7 mouse cellular contexts compared by ENCODE assay signal in the genomic region with DNA sequence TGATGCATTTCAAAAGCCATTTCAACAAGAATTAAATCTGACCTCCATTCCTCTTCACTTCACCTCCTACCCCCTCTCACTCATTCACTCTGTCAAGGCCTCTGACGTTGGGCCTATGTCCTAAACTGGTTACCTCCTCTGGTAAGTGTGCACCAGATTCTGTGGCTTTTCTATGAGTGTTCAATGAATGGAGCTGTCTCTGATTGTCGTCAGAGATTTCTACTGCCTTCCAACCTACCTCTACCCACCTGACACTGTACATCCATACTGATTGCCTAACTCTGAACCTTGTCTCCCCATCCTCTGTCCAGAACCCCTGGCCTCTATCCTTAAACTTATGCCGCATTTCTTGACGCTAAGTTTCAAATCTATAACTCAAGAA. TPM values are rescaled to one million over a fixed set of nuclear protein-coding genes. Genes with fewer than 3 reads are reported as not detected.
DNase-seq lines count a peak whose midpoint lies in the region; ATAC-seq and TF ChIP-seq lines count a peak whose summit lies in the region.

No protein-coding gene starts in this region.

- H3K4me2 ChIP-seq in forebrain, embryonic 13.5 days: peak overlapping the region; percentile 56
- peak overlapping the region; percentile 66 for H3K4me2 ChIP-seq in liver, embryonic 13.5 days

- H3K36me3 ChIP-seq in thymus, adult 2 months (ENCODE audit: control insufficient read depth, insufficient read depth, low read length): peaks cover 5% of the 10 kb centered on the region
- peaks cover 29% of the 10 kb centered on the region for H3K36me3 ChIP-seq in forebrain, embryonic 13.5 days (ENCODE audit: poor library complexity, severe bottlenecking)
- peaks cover 20% of the 10 kb centered on the region for H3K36me3 ChIP-seq in liver, embryonic 13.5 days

- H3K4me1 ChIP-seq in thymus, adult 2 months (replicated peaks; ENCODE audit: control insufficient read depth, insufficient read depth, low read length): no peaks in the 10 kb centered on the region
- peaks cover 18% of the 10 kb centered on the region for H3K4me1 ChIP-seq in forebrain, embryonic 13.5 days
- H3K4me1 ChIP-seq in liver, embryonic 13.5 days (replicated peaks): peaks cover 47% of the 10 kb centered on the region

- no peak for DNase-seq in thymus, adult 2 months
- DNase-seq in thymus, postnatal 36 days: no peak
- DNase-seq in liver, embryonic 13.5 days: no peak
- no peak for DNase-seq in frontal cortex, postnatal 25 days (ENCODE audit: low spot score in 2 of 2)
- no peak for DNase-seq in yolk sac, embryonic 10.5 days (ENCODE audit: low spot score)
- DNase-seq in gastrocnemius, postnatal 10 days: no peak

- H3K27me3 ChIP-seq in thymus, adult 2 months (ENCODE audit: control insufficient read depth, insufficient read depth, low read length): no peaks in the 10 kb centered on the region
- H3K27me3 ChIP-seq in forebrain, embryonic 13.5 days: no peaks in the 10 kb centered on the region
- H3K27me3 ChIP-seq in liver, embryonic 13.5 days: no peaks in the 10 kb centered on the region

- no peaks in the 10 kb centered on the region for H3K9me3 ChIP-seq in forebrain, embryonic 13.5 days (replicated peaks)
- no peaks in the 10 kb centered on the region for H3K9me3 ChIP-seq in liver, embryonic 13.5 days (replicated peaks)

- no peak; the same call in 1 of the 2 replicates for ATAC-seq in forebrain, embryonic 13.5 days
- ATAC-seq in liver, embryonic 13.5 days (ENCODE audit: low read depth): no peak

- WGBS in thymus, adult 2 months: 22% methylated on average over 4 of the region's 4 CpGs
- WGBS in forebrain, embryonic 13.5 days: 21% methylated on average over 4 of the region's 4 CpGs
- WGBS in liver, embryonic 13.5 days (ENCODE audit: insufficient replicate concordance): 19% methylated on average over 4 of the region's 4 CpGs

- TF ChIP-seq POLR2A in thymus, adult 2 months (IDR thresholded peaks at IDR 0.05; ENCODE audit: control insufficient read depth, extremely low read depth, insufficient read depth, low read length, poor library complexity): no peak

- peak overlapping the region; percentile 91 for H3K4me3 ChIP-seq in thymus, adult 2 months (ENCODE audit: control insufficient read depth, insufficient read depth, low read length)
- H3K4me3 ChIP-seq in forebrain, embryonic 13.5 days: peak overlapping the region; percentile 61
- H3K4me3 ChIP-seq in liver, embryonic 13.5 days (replicated peaks): peak overlapping the region; percentile 83

- peak overlapping the region; percentile 69; the same call in 1 of the 2 replicates for H3K27ac ChIP-seq in thymus, adult 2 months (ENCODE audit: control insufficient read depth, insufficient read depth, low read length)
- peak overlapping the region; percentile 85 for H3K27ac ChIP-seq in forebrain, embryonic 13.5 days
- H3K27ac ChIP-seq in liver, embryonic 13.5 days: peak overlapping the region; percentile 88

- no peak for TF ChIP-seq CTCF in thymus, adult 2 months (IDR thresholded peaks at IDR 0.05; ENCODE audit: borderline replicate concordance, control insufficient read depth, extremely low read depth, insufficient read depth, low read length, poor library complexity)

- H3K9ac ChIP-seq in forebrain, embryonic 13.5 days: peak overlapping the region; percentile 54
- peak overlapping the region; percentile 77 for H3K9ac ChIP-seq in liver, embryonic 13.5 days

RNA-seq across cellular contexts. Expression of a gene that starts 0.8 kb away (rescaled TPM):
- 127 and 136 TPM in 2 replicates for polyA plus RNA-seq in thymus, adult 2 months (2012; rRNA removed)
- polyA plus RNA-seq in forebrain, embryonic 13.5 days (2015; fragmentation: Nextera tagmentation; extraction: Ambion mirVana): 77.4 and 80.0 TPM in 2 replicates
- 28.5 and 28.6 TPM in 2 replicates for polyA plus RNA-seq in liver, embryonic 13.5 days (2015; fragmentation: Nextera tagmentation; extraction: Ambion mirVana)
- 10 to 100 TPM; 22.7 to 25.2 TPM for total RNA-seq in gastrocnemius, postnatal 10 days (2021)

RNA-seq across cellular contexts. Expression of a gene that starts 3.0 kb away (rescaled TPM):
- 0.19 TPM in 1 of 2 replicates, not detected in the other for polyA plus RNA-seq in thymus, adult 2 months (2012; rRNA removed)
- not detected in 2 replicates for polyA plus RNA-seq in forebrain, embryonic 13.5 days (2015; fragmentation: Nextera tagmentation; extraction: Ambion mirVana)
- 0.46 TPM in 1 of 2 replicates, not detected in the other for polyA plus RNA-seq in liver, embryonic 13.5 days (2015; fragmentation: Nextera tagmentation; extraction: Ambion mirVana)
- total RNA-seq in gastrocnemius, postnatal 10 days (2021): not detected

RNA-seq across cellular contexts. Expression of a gene that starts 3.0 kb away (rescaled TPM):
- 4.0 and 5.2 TPM in 2 replicates for polyA plus RNA-seq in thymus, adult 2 months (2012; rRNA removed)
- 4.3 and 6.2 TPM in 2 replicates for polyA plus RNA-seq in forebrain, embryonic 13.5 days (2015; fragmentation: Nextera tagmentation; extraction: Ambion mirVana)
- polyA plus RNA-seq in liver, embryonic 13.5 days (2015; fragmentation: Nextera tagmentation; extraction: Ambion mirVana): 0.85 TPM in 1 of 2 replicates, not detected in the other
- total RNA-seq in gastrocnemius, postnatal 10 days (2021): not detected

RNA-seq across cellular contexts. Expression of a gene that starts 11.3 kb away (rescaled TPM):
- 116 and 125 TPM in 2 replicates for polyA plus RNA-seq in thymus, adult 2 months (2012; rRNA removed)
- polyA plus RNA-seq in forebrain, embryonic 13.5 days (2015; fragmentation: Nextera tagmentation; extraction: Ambion mirVana): 86.9 and 87.3 TPM in 2 replicates
- 27.6 and 28.7 TPM in 2 replicates for polyA plus RNA-seq in liver, embryonic 13.5 days (2015; fragmentation: Nextera tagmentation; extraction: Ambion mirVana)
- 10 to 100 TPM; 83.9 to 91.4 TPM for total RNA-seq in gastrocnemius, postnatal 10 days (2021)

RNA-seq across cellular contexts. Expression of a gene that starts 17.6 kb away (rescaled TPM):
- 20.4 and 20.9 TPM in 2 replicates for polyA plus RNA-seq in thymus, adult 2 months (2012; rRNA removed)
- polyA plus RNA-seq in forebrain, embryonic 13.5 days (2015; fragmentation: Nextera tagmentation; extraction: Ambion mirVana): 4.2 and 4.4 TPM in 2 replicates
- polyA plus RNA-seq in liver, embryonic 13.5 days (2015; fragmentation: Nextera tagmentation; extraction: Ambion mirVana): 0.62 and 1.2 TPM in 2 replicates
- 10 to 100 TPM in 1 of 2 experiments, 1 to 10 TPM in 1; 9.2 to 13.3 TPM for total RNA-seq in gastrocnemius, postnatal 10 days (2021)
